Mouse (Mus musculus): ENCODE measurements at regions not wholly inside any gene's neighbourhood (a gene's known extent, or its start where the extent isn't known, plus 50 kb on each side); places are given as distances from the start of the nearest gene placed in this dataset.

GRCm38 (mm10) chr5:144621967-144622366 is 76.3 kb downstream of the Nptx2 start:
- ATAC-seq, result no peak
- H3K9me3 ChIP-seq (replicated peaks; ENCODE audit: control insufficient read depth, low read length), result no peaks in the 10 kb centered on the region

GRCm38 (mm10) chr5:144623358-144623757 is 77.7 kb downstream of the Nptx2 start:
- no peak overlapping the region for H3K4me3 ChIP-seq (ENCODE audit: low read depth, low read length)
- peak; percentile 16 for DNase-seq (ENCODE audit: low spot score)
- no peaks in the 10 kb centered on the region for H3K36me3 ChIP-seq (ENCODE audit: control insufficient read depth, insufficient read depth, low read length)
- WGBS, result 68% methylated on average over 10 of the region's 10 CpGs
- H3K4me2 ChIP-seq (ENCODE audit: low read length), result no peak overlapping the region
- H3K27ac ChIP-seq (ENCODE audit: low read depth, low read length), result no peak overlapping the region
- no peak for ATAC-seq
- H3K4me1 ChIP-seq (ENCODE audit: control insufficient read depth, insufficient read depth, low read length), result no peaks in the 10 kb centered on the region
- no peaks in the 10 kb centered on the region for H3K27me3 ChIP-seq (replicated peaks; ENCODE audit: control insufficient read depth, insufficient read depth, low read length)
- H3K9ac ChIP-seq (ENCODE audit: low read length), result no peak overlapping the region
- H3K9me3 ChIP-seq (replicated peaks; ENCODE audit: control insufficient read depth, low read length), result no peaks in the 10 kb centered on the region

More at GRCm38 (mm10) chr5:144621967-144622366, 76.3 kb downstream of the Nptx2 start:
- H3K27ac ChIP-seq (ENCODE audit: low read depth, low read length), result no peak overlapping the region
- 77% methylated on average over 14 of the region's 14 CpGs for WGBS
- no peak overlapping the region for H3K4me2 ChIP-seq (ENCODE audit: low read length)
- H3K4me1 ChIP-seq (ENCODE audit: control insufficient read depth, insufficient read depth, low read length), result no peaks in the 10 kb centered on the region
- DNase-seq (ENCODE audit: low spot score), result no peak
- H3K27me3 ChIP-seq (replicated peaks; ENCODE audit: control insufficient read depth, insufficient read depth, low read length), result no peaks in the 10 kb centered on the region
- H3K4me3 ChIP-seq (ENCODE audit: low read depth, low read length), result no peak overlapping the region
- H3K9ac ChIP-seq (ENCODE audit: low read length), result no peak overlapping the region
- no peaks in the 10 kb centered on the region for H3K36me3 ChIP-seq (ENCODE audit: control insufficient read depth, insufficient read depth, low read length)

- Histone ChIP-seq H3K9ac (ENCODE audit: low read length) (no peak overlapping the region), H3K9me3 (replicated peaks; ENCODE audit: control insufficient read depth, low read length) (0 out of 2 replicates have a peak, but pooled peaks cover 4% of the 10 kb centered on the region), H3K36me3 (ENCODE audit: control insufficient read depth, insufficient read depth, low read length) (no peaks in the 10 kb centered on the region), H3K4me2 (ENCODE audit: low read length) (no peak overlapping the region), H3K4me1 (ENCODE audit: control insufficient read depth, insufficient read depth, low read length) (peaks cover 4% of the 10 kb centered on the region; the same call in 1 of the 2 replicates), H3K27me3 (replicated peaks; ENCODE audit: control insufficient read depth, insufficient read depth, low read length) (no peaks in the 10 kb centered on the region), H3K4me3 (ENCODE audit: low read depth, low read length) (no peak overlapping the region), H3K27ac (ENCODE audit: low read depth, low read length) (no peak overlapping the region)
- WGBS, result 85% methylated on average over 6 of the region's 6 CpGs
- no peak for ATAC-seq
- DNase-seq (ENCODE audit: low spot score), result no peak
Observed at GRCm38 (mm10) chr5:144632295-144632694, 86.6 kb downstream of the Nptx2 start.

- 61% methylated on average over 3 of the region's 3 CpGs for WGBS
- no peaks in the 10 kb centered on the region for H3K36me3 ChIP-seq (ENCODE audit: control insufficient read depth, insufficient read depth, low read length)
- H3K27me3 ChIP-seq (replicated peaks; ENCODE audit: control insufficient read depth, insufficient read depth, low read length), result no peaks in the 10 kb centered on the region
- no peak for ATAC-seq
- H3K27ac ChIP-seq (ENCODE audit: low read depth, low read length), result no peak overlapping the region
- no peaks in the 10 kb centered on the region for H3K9me3 ChIP-seq (replicated peaks; ENCODE audit: control insufficient read depth, low read length)
- no peak overlapping the region for H3K4me2 ChIP-seq (ENCODE audit: low read length)
- H3K4me1 ChIP-seq (ENCODE audit: control insufficient read depth, insufficient read depth, low read length), result peaks cover 12% of the 10 kb centered on the region
- DNase-seq (ENCODE audit: low spot score), result peak; percentile 41
- no peak overlapping the region for H3K4me3 ChIP-seq (ENCODE audit: low read depth, low read length)
- H3K9ac ChIP-seq (ENCODE audit: low read length), result no peak overlapping the region
Observed at GRCm38 (mm10) chr5:144638631-144639030, 92.9 kb downstream of the Nptx2 start.

- no peak for ATAC-seq
- Histone ChIP-seq H3K4me2 (ENCODE audit: low read length) (no peak overlapping the region), H3K27me3 (replicated peaks; ENCODE audit: control insufficient read depth, insufficient read depth, low read length) (no peaks in the 10 kb centered on the region), H3K9me3 (replicated peaks; ENCODE audit: control insufficient read depth, low read length) (no peaks in the 10 kb centered on the region), H3K4me3 (ENCODE audit: low read depth, low read length) (no peak overlapping the region), H3K36me3 (ENCODE audit: control insufficient read depth, insufficient read depth, low read length) (no peaks in the 10 kb centered on the region), H3K4me1 (ENCODE audit: control insufficient read depth, insufficient read depth, low read length) (peaks cover 13% of the 10 kb centered on the region), H3K27ac (ENCODE audit: low read depth, low read length) (no peak overlapping the region), H3K9ac (ENCODE audit: low read length) (no peak overlapping the region)
- no peak for DNase-seq (ENCODE audit: low spot score)
- 97% methylated on average over 5 of the region's 5 CpGs for WGBS
Observed at GRCm38 (mm10) chr5:144639639-144640038, 93.9 kb downstream of the Nptx2 start.

GRCm38 (mm10) chr5:144642766-144643165 is 97.1 kb downstream of the Nptx2 start:
- ATAC-seq (peak; percentile 47; the same call in 1 of the 2 replicates), DNase-seq (ENCODE audit: low spot score) (peak; percentile 57)
- no peaks in the 10 kb centered on the region for H3K27me3 ChIP-seq (replicated peaks; ENCODE audit: control insufficient read depth, insufficient read depth, low read length)
- WGBS, result 49% methylated on average over 8 of the region's 8 CpGs
- no peak overlapping the region for H3K27ac ChIP-seq (ENCODE audit: low read depth, low read length)
- no peaks in the 10 kb centered on the region for H3K9me3 ChIP-seq (replicated peaks; ENCODE audit: control insufficient read depth, low read length)
- H3K4me1 ChIP-seq (ENCODE audit: control insufficient read depth, insufficient read depth, low read length), result peaks cover 18% of the 10 kb centered on the region
- H3K9ac ChIP-seq (ENCODE audit: low read length), result no peak overlapping the region
- H3K36me3 ChIP-seq (ENCODE audit: control insufficient read depth, insufficient read depth, low read length), result no peaks in the 10 kb centered on the region
- no peak overlapping the region for H3K4me2 ChIP-seq (ENCODE audit: low read length)
- H3K4me3 ChIP-seq (ENCODE audit: low read depth, low read length), result no peak overlapping the region

GRCm38 (mm10) chr5:144643438-144643837 is 97.7 kb downstream of the Nptx2 start:
- Histone ChIP-seq H3K9ac (ENCODE audit: low read length) (no peak overlapping the region), H3K27ac (ENCODE audit: low read depth, low read length) (no peak overlapping the region), H3K36me3 (ENCODE audit: control insufficient read depth, insufficient read depth, low read length) (no peaks in the 10 kb centered on the region), H3K4me2 (ENCODE audit: low read length) (no peak overlapping the region), H3K4me1 (ENCODE audit: control insufficient read depth, insufficient read depth, low read length) (peaks cover 18% of the 10 kb centered on the region), H3K27me3 (replicated peaks; ENCODE audit: control insufficient read depth, insufficient read depth, low read length) (no peaks in the 10 kb centered on the region), H3K9me3 (replicated peaks; ENCODE audit: control insufficient read depth, low read length) (no peaks in the 10 kb centered on the region), H3K4me3 (ENCODE audit: low read depth, low read length) (no peak overlapping the region)
- WGBS, result 67% methylated on average over 2 of the region's 2 CpGs
- DNase-seq (ENCODE audit: low spot score) (no peak), ATAC-seq (no peak)

- H3K27ac ChIP-seq (ENCODE audit: low read depth, low read length), result no peak overlapping the region
- H3K36me3 ChIP-seq (ENCODE audit: control insufficient read depth, insufficient read depth, low read length), result no peaks in the 10 kb centered on the region
- no peaks in the 10 kb centered on the region for H3K9me3 ChIP-seq (replicated peaks; ENCODE audit: control insufficient read depth, low read length)
- peaks cover 18% of the 10 kb centered on the region for H3K4me1 ChIP-seq (ENCODE audit: control insufficient read depth, insufficient read depth, low read length)
- no peaks in the 10 kb centered on the region for H3K27me3 ChIP-seq (replicated peaks; ENCODE audit: control insufficient read depth, insufficient read depth, low read length)
- ATAC-seq, result peak; percentile 67; the same call in 1 of the 2 replicates
- H3K4me3 ChIP-seq (ENCODE audit: low read depth, low read length), result no peak overlapping the region
- 4% methylated on average over 3 of the region's 3 CpGs for WGBS
- no peak overlapping the region for H3K9ac ChIP-seq (ENCODE audit: low read length)
- peak overlapping the region; percentile 12; the same call in 1 of the 2 replicates for H3K4me2 ChIP-seq (ENCODE audit: low read length)
- DNase-seq (ENCODE audit: low spot score), result peak; percentile 45
Observed at GRCm38 (mm10) chr5:144645367-144645766, 99.7 kb downstream of the Nptx2 start.

- H3K9ac ChIP-seq (ENCODE audit: low read length), result no peak overlapping the region
- no peaks in the 10 kb centered on the region for H3K9me3 ChIP-seq (replicated peaks; ENCODE audit: control insufficient read depth, low read length)
- no peak overlapping the region for H3K4me2 ChIP-seq (ENCODE audit: low read length)
- no peaks in the 10 kb centered on the region for H3K36me3 ChIP-seq (ENCODE audit: control insufficient read depth, insufficient read depth, low read length)
- no peak for ATAC-seq
- H3K27me3 ChIP-seq (replicated peaks; ENCODE audit: control insufficient read depth, insufficient read depth, low read length), result no peaks in the 10 kb centered on the region
- H3K4me3 ChIP-seq (ENCODE audit: low read depth, low read length), result no peak overlapping the region
- no peak for DNase-seq (ENCODE audit: low spot score)
- peaks cover 18% of the 10 kb centered on the region for H3K4me1 ChIP-seq (ENCODE audit: control insufficient read depth, insufficient read depth, low read length)
- no peak overlapping the region for H3K27ac ChIP-seq (ENCODE audit: low read depth, low read length)
- WGBS, result 87% methylated on average over 12 of the region's 12 CpGs
Observed at GRCm38 (mm10) chr5:144647311-144648104, 101.8 kb downstream of the Nptx2 start.

Measured in forebrain, embryonic 14.5 days (tissue).